Mouse (Mus musculus): Measurements from ENCODE around the gene Selenow. TPM values are rescaled to one million over a fixed set of nuclear protein-coding genes. Genes with fewer than 3 reads are reported as not detected.

Selenow gene
- total and polyA plus RNA-seq, 2 experiments from 2014 or later, result 404 to 632 TPM

DNA sequence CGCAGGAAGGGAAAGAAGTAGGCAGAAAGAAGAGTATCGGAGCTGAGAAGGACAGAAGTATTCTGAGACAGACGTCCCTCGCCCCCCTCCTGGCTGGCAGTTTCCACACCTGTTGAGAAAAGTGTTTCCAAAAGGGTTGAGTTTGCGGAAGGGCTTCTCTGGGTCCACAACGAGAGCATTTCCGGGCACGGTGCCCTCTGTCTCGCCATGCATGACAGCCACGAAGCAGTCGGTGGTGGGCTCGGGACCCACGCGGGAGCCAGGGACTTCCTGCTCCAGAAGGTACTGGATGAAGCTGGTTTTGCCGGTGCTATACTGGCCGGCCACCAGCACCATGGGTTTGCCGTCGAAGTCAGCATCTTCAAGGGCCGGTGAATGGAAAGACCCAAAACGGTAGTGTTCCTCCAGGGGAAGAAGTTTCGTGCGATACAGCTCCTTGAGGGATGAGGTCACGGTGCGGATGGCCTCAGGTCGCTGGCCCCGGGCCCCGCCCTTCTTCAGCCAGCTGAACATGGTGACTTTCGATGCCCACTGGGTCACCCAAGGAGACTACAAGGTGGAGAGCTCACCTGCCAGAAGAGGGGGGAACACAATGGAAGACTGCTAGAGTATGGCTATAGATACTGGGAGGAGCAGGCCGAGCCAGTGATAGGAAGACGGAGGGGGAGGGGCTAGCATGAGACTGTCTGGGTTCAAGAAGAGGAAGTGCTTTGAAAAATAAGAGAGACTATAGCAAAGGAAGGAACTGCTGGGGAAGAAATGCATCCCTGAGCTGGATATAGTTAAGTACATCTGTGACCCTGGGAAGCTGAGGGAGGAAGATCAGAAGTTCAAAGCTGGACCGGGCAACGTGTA, 41.8 kb upstream of the Selenow start:
- peak overlapping the region; percentile 58 for H3K4me2 ChIP-seq (ENCODE audit: low read depth, low read length)
- H3K27me3 ChIP-seq (ENCODE audit: control insufficient read depth, insufficient read depth, low read length), result no peaks in the 10 kb centered on the region
- TF ChIP-seq EP300 (IDR thresholded peaks at IDR 0.05; ENCODE audit: low read depth), result no peak
- no peak for TF ChIP-seq CTCF (IDR thresholded peaks at IDR 0.05; ENCODE audit: low read depth)
- peaks cover 26% of the 10 kb centered on the region for H3K4me1 ChIP-seq (ENCODE audit: control insufficient read depth, insufficient read depth)
- no peak for ATAC-seq (ENCODE audit: insufficient read depth, low read depth)
- peaks cover 19% of the 10 kb centered on the region for H3K36me3 ChIP-seq (replicated peaks; ENCODE audit: control insufficient read depth, insufficient read depth, low read length)
- peak overlapping the region; percentile 38; the same call in 1 of the 2 replicates for H3K9ac ChIP-seq (replicated peaks; ENCODE audit: low read depth, low read length)
- no peak for DNase-seq (ENCODE audit: low spot score)
- peak overlapping the region; percentile 89 for H3K27ac ChIP-seq (ENCODE audit: low read depth)
- peak overlapping the region; percentile 51 for H3K4me3 ChIP-seq (ENCODE audit: low read depth, low read length)
- 66% methylated on average over 32 of the region's 32 CpGs for WGBS
- no peaks in the 10 kb centered on the region for H3K9me3 ChIP-seq (replicated peaks; ENCODE audit: control insufficient read depth, low read length)

DNA sequence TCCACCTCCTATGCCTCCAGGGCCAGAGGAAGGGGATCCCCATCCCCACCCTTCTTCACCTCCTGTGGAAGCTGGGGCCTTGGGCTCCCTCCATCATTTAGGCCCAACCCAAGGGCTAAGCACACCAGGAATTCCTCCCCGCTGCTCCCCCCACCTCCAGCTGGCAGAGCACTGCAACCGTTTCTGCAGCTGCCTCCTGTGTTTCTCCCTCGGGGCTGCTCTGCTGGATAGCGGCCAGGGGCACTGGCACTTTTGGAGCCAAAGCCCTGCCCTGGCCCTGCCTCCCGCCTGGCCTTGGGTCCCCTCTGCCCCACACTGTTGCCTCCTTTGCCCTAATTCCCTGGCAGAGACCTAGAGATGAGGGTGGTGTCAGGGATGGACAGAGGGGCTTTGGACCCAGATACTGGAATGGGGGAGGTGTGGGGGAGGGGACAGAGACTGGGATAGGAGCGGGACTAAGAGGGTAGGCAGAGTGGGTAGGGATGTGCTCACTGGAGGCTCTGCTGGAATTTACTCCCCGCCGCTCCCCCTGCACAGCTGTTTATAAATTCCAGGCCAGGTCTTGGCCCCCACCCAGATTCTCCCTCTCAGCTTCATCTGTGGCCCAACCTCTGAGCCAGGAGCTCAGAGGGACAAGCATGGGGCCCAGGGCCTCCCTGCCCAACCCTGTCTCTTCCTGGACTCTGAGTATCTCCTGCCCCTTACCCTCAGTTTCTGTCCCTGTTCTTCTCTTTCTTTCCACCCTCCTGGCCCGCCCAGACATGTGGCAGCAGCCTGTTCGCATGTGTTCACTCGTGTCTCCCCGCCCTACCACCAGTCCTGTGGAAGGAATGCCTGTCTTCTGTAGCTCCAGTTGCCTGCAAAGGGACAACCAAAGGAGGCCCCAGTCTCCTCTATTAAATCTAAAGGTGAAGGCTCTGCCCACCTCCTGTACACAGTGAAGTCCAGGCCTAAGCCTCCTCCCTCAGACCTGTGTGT, 40.4 kb upstream of the Selenow start:
- TF ChIP-seq EP300 (IDR thresholded peaks at IDR 0.05; ENCODE audit: low read depth), result peak; percentile 90
- no peak for TF ChIP-seq CTCF (IDR thresholded peaks at IDR 0.05; ENCODE audit: low read depth)
- Histone ChIP-seq H3K4me1 (ENCODE audit: control insufficient read depth, insufficient read depth) (peaks cover 26% of the 10 kb centered on the region), H3K36me3 (replicated peaks; ENCODE audit: control insufficient read depth, insufficient read depth, low read length) (peaks cover 33% of the 10 kb centered on the region), H3K27me3 (ENCODE audit: control insufficient read depth, insufficient read depth, low read length) (no peaks in the 10 kb centered on the region), H3K27ac (ENCODE audit: low read depth) (peak overlapping the region; percentile 89), H3K9me3 (replicated peaks; ENCODE audit: control insufficient read depth, low read length) (no peaks in the 10 kb centered on the region), H3K9ac (replicated peaks; ENCODE audit: low read depth, low read length) (no peak overlapping the region), H3K4me2 (ENCODE audit: low read depth, low read length) (peak overlapping the region; percentile 58), H3K4me3 (ENCODE audit: low read depth, low read length) (peak overlapping the region; percentile 3; the same call in 1 of the 2 replicates)
- ATAC-seq (ENCODE audit: insufficient read depth, low read depth) (peak; percentile 82), DNase-seq (ENCODE audit: low spot score) (peak; percentile 92)
- 7% methylated on average over 12 of the region's 12 CpGs for WGBS

DNA sequence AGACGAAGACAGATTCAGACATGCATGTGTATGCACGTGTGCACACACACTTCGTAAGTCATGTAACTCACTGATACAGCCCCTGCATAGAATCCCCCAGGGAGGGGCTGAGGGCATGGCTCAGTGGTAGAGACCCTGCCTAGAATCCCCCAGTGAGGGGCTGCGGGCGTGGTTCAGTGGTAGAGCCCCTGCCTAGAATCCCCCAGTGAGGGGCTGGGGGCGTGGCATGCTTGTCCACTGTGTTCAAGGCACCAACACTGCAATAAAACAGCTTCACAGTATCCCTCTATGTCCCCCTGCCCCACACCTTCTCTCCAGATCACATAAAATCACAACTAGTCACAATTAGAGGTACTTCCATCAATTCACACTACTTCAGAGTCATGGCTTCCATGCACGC, 39.6 kb upstream of the Selenow start:
- Histone ChIP-seq H3K27ac (ENCODE audit: low read depth) (peak overlapping the region; percentile 89), H3K9me3 (replicated peaks; ENCODE audit: control insufficient read depth, low read length) (no peaks in the 10 kb centered on the region), H3K9ac (replicated peaks; ENCODE audit: low read depth, low read length) (no peak overlapping the region), H3K36me3 (replicated peaks; ENCODE audit: control insufficient read depth, insufficient read depth, low read length) (peaks cover 41% of the 10 kb centered on the region), H3K4me1 (ENCODE audit: control insufficient read depth, insufficient read depth) (peaks cover 26% of the 10 kb centered on the region), H3K4me2 (ENCODE audit: low read depth, low read length) (peak overlapping the region; percentile 33), H3K27me3 (ENCODE audit: control insufficient read depth, insufficient read depth, low read length) (no peaks in the 10 kb centered on the region), H3K4me3 (ENCODE audit: low read depth, low read length) (0 out of 2 replicates have a peak overlapping the region, but pooled peaks have one; percentile 3)
- ATAC-seq (ENCODE audit: insufficient read depth, low read depth) (no peak), DNase-seq (ENCODE audit: low spot score) (no peak)
- 67% methylated on average over 7 of the region's 7 CpGs for WGBS
- TF ChIP-seq EP300 (IDR thresholded peaks at IDR 0.05; ENCODE audit: low read depth) (no peak), CTCF (IDR thresholded peaks at IDR 0.05; ENCODE audit: low read depth) (no peak)

DNA sequence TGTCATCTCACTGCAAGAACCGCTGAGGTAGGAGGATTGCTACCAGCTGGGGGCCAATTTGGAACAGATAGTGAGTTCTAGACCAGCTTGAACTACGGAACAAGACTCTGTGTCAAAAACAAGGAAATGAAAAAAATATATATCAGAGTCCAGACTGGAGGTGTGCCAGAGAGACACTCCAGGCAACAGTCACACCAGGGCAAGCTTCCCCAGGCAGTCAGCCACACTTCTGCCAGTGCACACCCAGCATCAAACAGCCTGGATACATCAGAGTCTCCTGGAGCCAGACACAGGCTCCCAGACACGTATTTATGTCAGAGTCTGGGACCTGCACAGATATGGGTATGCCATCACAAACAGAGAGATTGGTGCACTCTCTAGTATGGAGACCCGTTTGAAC, 39.0 kb upstream of the Selenow start:
- WGBS, result 32% methylated on average over 4 of the region's 4 CpGs
- no peak for DNase-seq (ENCODE audit: low spot score)
- no peak overlapping the region; the same call in 1 of the 2 replicates for H3K9ac ChIP-seq (replicated peaks; ENCODE audit: low read depth, low read length)
- peak overlapping the region; percentile 89 for H3K27ac ChIP-seq (ENCODE audit: low read depth)
- H3K4me3 ChIP-seq (ENCODE audit: low read depth, low read length), result no peak overlapping the region
- H3K9me3 ChIP-seq (replicated peaks; ENCODE audit: control insufficient read depth, low read length), result no peaks in the 10 kb centered on the region
- TF ChIP-seq CTCF (IDR thresholded peaks at IDR 0.05; ENCODE audit: low read depth), result no peak
- no peak for TF ChIP-seq EP300 (IDR thresholded peaks at IDR 0.05; ENCODE audit: low read depth)
- H3K4me2 ChIP-seq (ENCODE audit: low read depth, low read length), result peak overlapping the region; percentile 25; the same call in 1 of the 2 replicates
- H3K27me3 ChIP-seq (ENCODE audit: control insufficient read depth, insufficient read depth, low read length), result no peaks in the 10 kb centered on the region
- peaks cover 46% of the 10 kb centered on the region for H3K36me3 ChIP-seq (replicated peaks; ENCODE audit: control insufficient read depth, insufficient read depth, low read length)
- peaks cover 26% of the 10 kb centered on the region for H3K4me1 ChIP-seq (ENCODE audit: control insufficient read depth, insufficient read depth)
- no peak for ATAC-seq (ENCODE audit: insufficient read depth, low read depth)

DNA sequence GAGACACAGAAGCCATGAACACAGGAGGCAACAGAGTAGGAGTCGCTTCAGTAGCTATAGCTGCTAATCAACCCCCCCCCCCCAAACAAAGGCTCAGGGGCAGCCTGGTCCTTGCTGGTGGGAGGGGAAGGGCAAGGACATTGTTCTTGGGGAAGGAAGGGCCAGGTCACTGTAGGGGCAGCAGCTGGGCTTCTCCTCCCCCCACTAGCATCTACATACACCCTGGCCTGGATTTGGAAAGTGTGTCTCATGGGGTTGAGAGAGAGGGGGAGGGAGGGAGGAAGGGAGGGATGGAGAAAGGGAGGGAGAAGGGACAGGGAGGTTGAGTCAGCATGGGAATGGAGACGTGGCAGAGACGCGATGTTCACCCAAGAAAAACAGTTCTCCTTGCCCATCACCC, 38.5 kb upstream of the Selenow start:
- H3K9ac ChIP-seq (replicated peaks; ENCODE audit: low read depth, low read length), result no peak overlapping the region; the same call in 1 of the 2 replicates
- H3K4me3 ChIP-seq (ENCODE audit: low read depth, low read length), result no peak overlapping the region
- WGBS, result 51% methylated on average over 4 of the region's 4 CpGs
- ATAC-seq (ENCODE audit: insufficient read depth, low read depth), result no peak
- H3K36me3 ChIP-seq (replicated peaks; ENCODE audit: control insufficient read depth, insufficient read depth, low read length), result peaks cover 48% of the 10 kb centered on the region
- H3K9me3 ChIP-seq (replicated peaks; ENCODE audit: control insufficient read depth, low read length), result no peaks in the 10 kb centered on the region
- peak overlapping the region; percentile 89 for H3K27ac ChIP-seq (ENCODE audit: low read depth)
- no peaks in the 10 kb centered on the region for H3K27me3 ChIP-seq (ENCODE audit: control insufficient read depth, insufficient read depth, low read length)
- TF ChIP-seq CTCF (IDR thresholded peaks at IDR 0.05; ENCODE audit: low read depth), result no peak
- TF ChIP-seq EP300 (IDR thresholded peaks at IDR 0.05; ENCODE audit: low read depth), result no peak
- peaks cover 26% of the 10 kb centered on the region for H3K4me1 ChIP-seq (ENCODE audit: control insufficient read depth, insufficient read depth)
- peak; percentile 53 for DNase-seq (ENCODE audit: low spot score)
- H3K4me2 ChIP-seq (ENCODE audit: low read depth, low read length), result peak overlapping the region; percentile 25; the same call in 1 of the 2 replicates
